Mouse (Mus musculus) lung, postnatal 0 days (tissue): Measurements from ENCODE around the gene Zfp975.

Experiments used
- CTCF ChIP-seq: IDR thresholded peaks from 2 replicates; pipeline ENCODE4 v1.5.1; 2016; ENCODE audit warnings: antibody characterized with exemption, mild to moderate bottlenecking
- EP300 ChIP-seq: IDR thresholded peaks from 2 replicates; pipeline ENCODE4 v1.6.1; 2016; ENCODE audit warnings: antibody characterized with exemption, mild to moderate bottlenecking, control low read depth

GRCm38 (mm10) chr7:42738536-42739210, 46.1 kb upstream of the Zfp975 start:
- no peak for TF ChIP-seq EP300
- TF ChIP-seq CTCF: no peak
